Mouse (Mus musculus) stomach, embryonic 15.5 days (tissue): ENCODE data around the gene Hjurp. TPM values are rescaled to one million over a fixed set of nuclear protein-coding genes. Genes with fewer than 3 reads are reported as not detected.

Experiments used
- ATAC-seq: fragments of 200-750 bp; cut with Nextera tagmentation; 2 replicates; pipeline ENCODE4 v1.8.0; 2017; ENCODE audit warnings: low read depth, moderate number of reproducible peaks, moderate TSS enrichment; ENCODE audit not compliant: insufficient read depth, low FRiP score
- H3K27ac ChIP-seq: fragments of 300-500 bp; sonication (generic); 2 replicates; pipeline ENCODE4 v1.5.1; 2015; ENCODE audit warnings: mild to moderate bottlenecking, inconsistent platforms
- H3K27me3 ChIP-seq: fragments of 300-500 bp; sonication (generic); replicated peaks from 2 replicates; pipeline ENCODE4 v1.6.1; 2015; ENCODE audit warnings: inconsistent platforms
- H3K36me3 ChIP-seq: fragments of 300-500 bp; sonication (generic); 2 replicates; pipeline ENCODE4 v1.6.1; 2015; ENCODE audit warnings: inconsistent platforms
- H3K4me1 ChIP-seq: fragments of 300-500 bp; sonication (generic); 2 replicates; pipeline ENCODE4 v1.6.1; 2015; ENCODE audit warnings: inconsistent platforms
- H3K4me2 ChIP-seq: fragments of 300-500 bp; sonication (generic); 2 replicates; pipeline ENCODE4 v1.6.1; 2015; ENCODE audit warnings: mild to moderate bottlenecking, inconsistent platforms
- H3K4me3 ChIP-seq: fragments of 300-500 bp; sonication (generic); replicated peaks from 2 replicates; pipeline ENCODE4 v1.5.1; 2015; ENCODE audit warnings: inconsistent platforms
- H3K9ac ChIP-seq: fragments of 300-500 bp; sonication (generic); 2 replicates; pipeline ENCODE4 v1.6.1; 2015; ENCODE audit warnings: inconsistent platforms
- H3K9me3 ChIP-seq: fragments of 300-500 bp; sonication (generic); 2 replicates; pipeline ENCODE4 v1.6.1; 2016; ENCODE audit warnings: inconsistent platforms
- WGBS: fragments of 180-500 bp; shearing (Covaris S2); methylation state at CpG from one replicate; pipeline ENCODE4 v1.1.7; 2015; 5-methylcytosine and 5-hydroxymethylcytosine counted together
- polyA plus RNA-seq: library from polyadenylated mRNA; unstranded; fragments of >200 nt; fragmentation: Nextera tagmentation; extraction: Ambion mirVana; gene quantifications from 2 replicates; pipeline ENCODE4 v1.2.1, GENCODE M21; 2015

Gene Hjurp
- polyA plus RNA-seq, 1 experiment from 2014 or later: 162 TPM

GRCm38 (mm10) chr1:88286136-88286845 lies 8.9 kb upstream of the Hjurp start:
- no peaks in the 10 kb centered on the region for H3K36me3 ChIP-seq
- no peak for ATAC-seq
- H3K9ac ChIP-seq: no peak overlapping the region
- H3K27ac ChIP-seq: no peak overlapping the region
- H3K4me3 ChIP-seq: no peak overlapping the region
- no peaks in the 10 kb centered on the region for H3K27me3 ChIP-seq
- H3K9me3 ChIP-seq: no peaks in the 10 kb centered on the region
- H3K4me2 ChIP-seq: no peak overlapping the region
- H3K4me1 ChIP-seq: no peaks in the 10 kb centered on the region
- WGBS: 79% methylated on average over 15 of the region's 15 CpGs

DNA sequence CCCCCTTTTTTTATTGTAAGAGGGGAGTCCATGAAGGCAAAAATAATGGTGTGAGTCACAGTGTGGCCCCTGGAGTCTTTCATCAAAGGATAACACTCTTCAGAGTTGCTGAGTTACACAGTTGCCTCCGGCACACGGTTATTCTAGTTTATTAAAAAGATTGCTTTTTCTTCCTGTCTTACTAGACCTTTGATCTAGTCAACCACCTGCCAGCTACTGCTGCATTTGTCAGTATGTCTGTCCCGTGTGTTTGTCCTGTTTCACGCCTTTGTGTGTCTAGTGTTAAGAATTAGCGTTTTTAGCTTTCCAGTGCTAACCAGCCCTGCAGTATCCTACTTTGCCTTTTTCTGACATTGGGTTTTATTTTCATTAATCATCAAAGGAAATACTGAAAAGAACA lies 8.2 kb upstream of the Hjurp start:
- Histone ChIP-seq H3K36me3 (no peaks in the 10 kb centered on the region), H3K27ac (no peak overlapping the region), H3K4me3 (no peak overlapping the region), H3K4me2 (no peak overlapping the region), H3K9me3 (no peaks in the 10 kb centered on the region), H3K4me1 (no peaks in the 10 kb centered on the region), H3K9ac (no peak overlapping the region), H3K27me3 (no peaks in the 10 kb centered on the region)
- WGBS: 60% methylated on average over 5 of the region's 5 CpGs
- ATAC-seq: no peak

GRCm38 (mm10) chr1:88284946-88285320 lies 7.5 kb upstream of the Hjurp start:
- Histone ChIP-seq H3K9ac (no peak overlapping the region), H3K4me1 (no peaks in the 10 kb centered on the region), H3K4me2 (no peak overlapping the region), H3K9me3 (no peaks in the 10 kb centered on the region), H3K27ac (no peak overlapping the region), H3K27me3 (no peaks in the 10 kb centered on the region), H3K36me3 (no peaks in the 10 kb centered on the region), H3K4me3 (no peak overlapping the region)
- WGBS: 61% methylated on average over 7 of the region's 7 CpGs
- ATAC-seq: no peak

DNA sequence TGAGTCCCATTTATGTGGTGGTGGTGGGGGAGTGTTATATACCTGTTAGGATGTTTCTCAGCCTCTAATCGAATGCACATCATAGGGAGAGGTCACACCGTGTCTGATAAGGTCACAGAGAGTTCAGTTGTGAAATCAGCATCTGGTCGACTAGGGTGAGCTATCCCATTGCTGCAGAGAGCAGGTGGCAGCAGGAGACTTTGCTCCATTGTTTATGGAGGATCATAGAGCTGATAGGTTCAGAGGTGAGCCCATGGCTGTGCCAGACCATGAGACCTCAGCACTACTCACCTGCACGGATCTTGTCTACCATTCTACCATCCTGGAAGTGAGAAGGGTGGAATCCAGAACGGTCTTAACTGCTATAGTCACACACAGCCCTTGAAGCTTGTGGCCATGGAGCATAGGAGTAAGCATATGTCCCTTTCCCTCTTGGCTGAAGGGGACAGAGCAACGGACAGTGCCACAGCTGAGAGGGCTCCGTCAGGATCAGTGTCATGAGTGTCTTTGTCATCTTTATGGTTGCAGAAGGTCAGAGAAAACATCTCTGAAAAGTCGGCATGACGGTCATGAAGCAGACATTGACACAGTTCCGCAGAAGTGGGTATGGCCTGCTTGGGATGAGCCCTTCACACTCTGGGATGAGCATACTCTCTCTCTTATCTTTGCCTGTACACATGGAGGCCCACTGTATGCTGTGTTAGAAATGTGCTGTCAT lies 7.0 kb upstream of the Hjurp start:
- no peak overlapping the region for H3K4me3 ChIP-seq
- no peak overlapping the region for H3K27ac ChIP-seq
- no peaks in the 10 kb centered on the region for H3K27me3 ChIP-seq
- WGBS: 59% methylated on average over 10 of the region's 10 CpGs
- no peak for ATAC-seq
- H3K4me2 ChIP-seq: no peak overlapping the region
- no peaks in the 10 kb centered on the region for H3K36me3 ChIP-seq
- no peaks in the 10 kb centered on the region for H3K9me3 ChIP-seq
- H3K9ac ChIP-seq: no peak overlapping the region
- no peaks in the 10 kb centered on the region for H3K4me1 ChIP-seq

DNA sequence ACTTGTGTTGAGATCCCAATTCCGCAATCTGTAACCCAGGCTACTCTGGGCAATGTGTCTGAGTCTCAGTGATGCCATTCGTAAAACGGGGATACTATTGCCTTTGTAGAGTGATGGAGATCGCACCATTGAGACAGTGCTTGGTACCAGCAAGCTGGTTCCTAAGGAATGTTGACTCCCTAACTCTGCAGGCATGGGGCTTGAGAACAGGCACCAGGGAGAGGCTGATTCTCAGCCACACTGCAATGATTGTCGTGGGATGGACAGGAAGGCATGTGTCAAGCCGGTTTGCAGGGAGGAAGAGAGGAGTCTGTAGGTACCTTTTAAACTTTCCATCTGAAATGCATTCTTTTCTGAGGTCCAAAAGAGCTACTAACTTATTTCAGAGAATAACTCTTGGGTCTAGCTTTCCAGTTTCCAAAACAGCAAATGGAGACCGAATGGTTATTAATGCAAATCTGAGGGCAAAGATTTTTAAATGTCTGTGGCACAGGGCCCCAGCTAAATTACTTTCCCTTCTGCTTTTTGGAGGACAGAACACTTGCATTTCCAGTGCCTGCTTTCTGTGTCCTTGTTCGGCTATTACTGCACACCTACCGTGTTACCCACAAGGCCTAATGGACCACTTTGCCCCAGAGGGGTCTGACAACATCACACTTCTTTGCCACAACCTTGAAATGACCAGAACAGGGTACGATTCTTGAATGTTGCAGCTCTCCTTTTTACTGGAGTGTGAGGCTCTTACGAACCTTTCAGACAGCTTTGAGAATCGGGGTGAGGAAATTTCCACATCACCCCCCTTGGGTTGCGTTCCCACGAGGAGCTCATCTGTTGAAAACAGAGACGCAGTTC lies 6.2 kb upstream of the Hjurp start:
- ATAC-seq: no peak
- 77% methylated on average over 15 of the region's 15 CpGs for WGBS
- Histone ChIP-seq H3K4me3 (no peak overlapping the region), H3K9me3 (no peaks in the 10 kb centered on the region), H3K36me3 (no peaks in the 10 kb centered on the region), H3K9ac (no peak overlapping the region), H3K27ac (no peak overlapping the region), H3K27me3 (no peaks in the 10 kb centered on the region), H3K4me1 (no peaks in the 10 kb centered on the region), H3K4me2 (no peak overlapping the region)

- Histone ChIP-seq H3K4me3 (no peak overlapping the region), H3K4me2 (no peak overlapping the region), H3K27ac (no peak overlapping the region), H3K27me3 (no peaks in the 10 kb centered on the region), H3K36me3 (no peaks in the 10 kb centered on the region), H3K9ac (no peak overlapping the region), H3K4me1 (no peaks in the 10 kb centered on the region), H3K9me3 (no peaks in the 10 kb centered on the region)
- no peak for ATAC-seq
- WGBS: 57% methylated on average over 3 of the region's 3 CpGs
Measured at GRCm38 (mm10) chr1:88282301-88282700, 4.9 kb upstream of the Hjurp start.

DNA sequence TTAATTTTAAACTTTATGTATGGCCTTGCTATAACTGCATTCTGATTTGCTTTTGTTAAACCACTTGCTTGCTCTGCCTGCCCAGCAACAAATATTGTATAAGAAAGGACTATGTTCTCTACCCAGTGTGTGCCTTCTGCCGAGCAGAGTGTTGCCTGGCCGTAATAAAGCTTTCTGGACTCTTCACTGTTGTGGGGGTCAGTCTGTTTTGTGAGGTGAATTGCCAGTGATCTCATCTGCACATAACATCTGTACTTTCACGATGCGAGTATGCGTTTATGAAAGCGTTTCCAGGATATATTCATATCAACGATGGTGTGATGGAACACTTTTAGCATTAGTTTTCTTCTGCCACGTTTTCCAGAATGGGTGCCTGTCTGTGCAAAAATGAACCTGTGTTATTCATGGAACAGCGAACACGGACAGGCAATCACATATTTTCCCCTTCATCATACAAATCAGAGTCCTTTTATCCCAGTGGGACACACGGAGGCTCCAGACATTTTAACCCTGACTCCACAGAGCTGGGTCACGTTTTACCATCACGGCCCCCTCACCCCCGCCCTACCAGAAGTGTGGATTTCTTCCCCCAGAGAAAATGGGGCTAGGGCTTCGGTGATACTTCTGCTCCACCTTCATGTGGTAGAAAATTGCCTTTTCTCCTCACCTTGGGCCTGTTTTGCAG lies 2.7 kb upstream of the Hjurp start:
- no peak overlapping the region for H3K4me3 ChIP-seq

GRCm38 (mm10) chr1:88279111-88280005 lies 1.9 kb upstream of the Hjurp start:
- no peak overlapping the region for H3K27ac ChIP-seq
- H3K27me3 ChIP-seq: no peaks in the 10 kb centered on the region
- no peak overlapping the region for H3K4me3 ChIP-seq
- no peaks in the 10 kb centered on the region for H3K9me3 ChIP-seq
- 51% methylated on average over 9 of the region's 9 CpGs for WGBS
- H3K4me1 ChIP-seq: peaks cover 13% of the 10 kb centered on the region
- ATAC-seq: peak; percentile 14; the same call in 1 of the 2 replicates
- peak overlapping the region; percentile 1; the same call in 1 of the 2 replicates for H3K4me2 ChIP-seq
- no peak overlapping the region for H3K9ac ChIP-seq
- peaks cover 7% of the 10 kb centered on the region for H3K36me3 ChIP-seq

More for the DNA sequence above, 2.7 kb upstream of the Hjurp start:
- no peaks in the 10 kb centered on the region for H3K36me3 ChIP-seq
- H3K9me3 ChIP-seq: no peaks in the 10 kb centered on the region
- H3K4me2 ChIP-seq: peak overlapping the region; percentile 1; the same call in 1 of the 2 replicates
- H3K27me3 ChIP-seq: no peaks in the 10 kb centered on the region
- no peak overlapping the region for H3K9ac ChIP-seq
- peaks cover 13% of the 10 kb centered on the region for H3K4me1 ChIP-seq
- H3K27ac ChIP-seq: peak overlapping the region; percentile 1
- ATAC-seq: no peak; the same call in 1 of the 2 replicates
- WGBS: 62% methylated on average over 15 of the region's 15 CpGs

- H3K4me2 ChIP-seq: peak overlapping the region; percentile 58
- H3K4me1 ChIP-seq: peaks cover 13% of the 10 kb centered on the region
- WGBS: 65% methylated on average over 18 of the region's 18 CpGs
- ATAC-seq: no peak
- peak overlapping the region; percentile 51 for H3K4me3 ChIP-seq
- H3K36me3 ChIP-seq: peaks cover 19% of the 10 kb centered on the region
- no peaks in the 10 kb centered on the region for H3K27me3 ChIP-seq
- H3K9me3 ChIP-seq: no peaks in the 10 kb centered on the region
- H3K27ac ChIP-seq: no peak overlapping the region
- no peak overlapping the region for H3K9ac ChIP-seq
Measured at GRCm38 (mm10) chr1:88277818-88278511, 532 bp upstream of the Hjurp start.

- ATAC-seq: peak; percentile 12
- WGBS: 18% methylated on average over 10 of the region's 10 CpGs
- Histone ChIP-seq H3K27me3 (no peaks in the 10 kb centered on the region), H3K27ac (peak overlapping the region; percentile 80), H3K4me1 (peaks cover 13% of the 10 kb centered on the region), H3K4me3 (peak overlapping the region; percentile 51), H3K4me2 (peak overlapping the region; percentile 58), H3K9me3 (no peaks in the 10 kb centered on the region), H3K36me3 (peaks cover 30% of the 10 kb centered on the region), H3K9ac (peak overlapping the region; percentile 54)
Measured at GRCm38 (mm10) chr1:88276524-88277097, 822 bp downstream of the Hjurp start.
